Mouse (Mus musculus): ENCODE measurements around the gene Plekhg1. TPM values are rescaled to one million over a fixed set of nuclear protein-coding genes. Genes with fewer than 3 reads are reported as not detected.
A peak's percentile ranks its signal among the peaks of the same experiment; 100 is the strongest.

Plekhg1 gene
- polyA plus RNA-seq, 1 experiment from 2014 or later, result 9.1 TPM

DNA sequence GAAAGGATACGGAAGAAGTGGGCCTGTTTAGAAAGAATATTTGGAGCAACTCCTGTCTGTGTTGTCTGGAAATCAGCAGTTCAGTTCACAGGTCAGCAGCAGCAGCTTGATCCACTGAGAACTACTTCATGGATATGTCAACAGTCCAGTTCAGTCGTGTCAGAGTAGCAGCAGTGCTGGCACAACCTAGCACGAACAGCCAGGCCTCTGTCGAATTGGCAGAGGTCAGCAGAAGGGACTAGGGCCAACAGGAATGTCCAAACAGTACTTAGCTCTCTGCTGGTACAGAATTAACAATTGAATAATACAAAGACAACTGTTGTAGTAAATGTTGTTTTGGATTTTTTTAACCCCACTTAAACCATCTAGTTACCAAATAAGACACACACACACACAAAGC lies 33.9 kb upstream of the Plekhg1 start:
- Histone ChIP-seq H3K27me3 (ENCODE audit: control insufficient read depth, insufficient read depth, low read length) (no peaks in the 10 kb centered on the region), H3K27ac (no peak overlapping the region), H3K9me3 (ENCODE audit: control insufficient read depth, low read length) (no peaks in the 10 kb centered on the region), H3K9ac (no peak overlapping the region), H3K36me3 (replicated peaks; ENCODE audit: control insufficient read depth, insufficient read depth) (no peaks in the 10 kb centered on the region), H3K4me1 (replicated peaks; ENCODE audit: control insufficient read depth, insufficient read depth, low read length) (no peaks in the 10 kb centered on the region), H3K4me3 (replicated peaks; ENCODE audit: low read length) (no peak overlapping the region), H3K4me2 (replicated peaks) (no peak overlapping the region)
- ATAC-seq (ENCODE audit: low FRiP score) (no peak), DNase-seq (ENCODE audit: low spot score) (no peak)
- WGBS, result 76% methylated on average over 4 of the region's 4 CpGs

- ATAC-seq (ENCODE audit: low FRiP score), result no peak
- H3K36me3 ChIP-seq (replicated peaks; ENCODE audit: control insufficient read depth, insufficient read depth), result no peaks in the 10 kb centered on the region
- WGBS, result 85% methylated on average over 3 of the region's 3 CpGs
- no peak overlapping the region for H3K27ac ChIP-seq
- H3K4me3 ChIP-seq (replicated peaks; ENCODE audit: low read length), result no peak overlapping the region
- H3K9ac ChIP-seq, result no peak overlapping the region
- no peaks in the 10 kb centered on the region for H3K9me3 ChIP-seq (ENCODE audit: control insufficient read depth, low read length)
- no peaks in the 10 kb centered on the region for H3K4me1 ChIP-seq (replicated peaks; ENCODE audit: control insufficient read depth, insufficient read depth, low read length)
- no peak for DNase-seq (ENCODE audit: low spot score)
- H3K4me2 ChIP-seq (replicated peaks), result no peak overlapping the region
- no peaks in the 10 kb centered on the region for H3K27me3 ChIP-seq (ENCODE audit: control insufficient read depth, insufficient read depth, low read length)
Measured at GRCm38 (mm10) chr10:3710081-3710480, 30.1 kb upstream of the Plekhg1 start.

GRCm38 (mm10) chr10:3715302-3715943 lies 24.7 kb upstream of the Plekhg1 start:
- no peak for DNase-seq (ENCODE audit: low spot score)
- Histone ChIP-seq H3K9me3 (ENCODE audit: control insufficient read depth, low read length) (no peaks in the 10 kb centered on the region), H3K36me3 (replicated peaks; ENCODE audit: control insufficient read depth, insufficient read depth) (no peaks in the 10 kb centered on the region), H3K9ac (no peak overlapping the region), H3K4me2 (replicated peaks) (no peak overlapping the region), H3K27me3 (ENCODE audit: control insufficient read depth, insufficient read depth, low read length) (no peaks in the 10 kb centered on the region), H3K27ac (no peak overlapping the region), H3K4me1 (replicated peaks; ENCODE audit: control insufficient read depth, insufficient read depth, low read length) (no peaks in the 10 kb centered on the region), H3K4me3 (replicated peaks; ENCODE audit: low read length) (no peak overlapping the region)
- WGBS, result 76% methylated on average over 3 of the region's 3 CpGs
- no peak for ATAC-seq (ENCODE audit: low FRiP score)

DNA sequence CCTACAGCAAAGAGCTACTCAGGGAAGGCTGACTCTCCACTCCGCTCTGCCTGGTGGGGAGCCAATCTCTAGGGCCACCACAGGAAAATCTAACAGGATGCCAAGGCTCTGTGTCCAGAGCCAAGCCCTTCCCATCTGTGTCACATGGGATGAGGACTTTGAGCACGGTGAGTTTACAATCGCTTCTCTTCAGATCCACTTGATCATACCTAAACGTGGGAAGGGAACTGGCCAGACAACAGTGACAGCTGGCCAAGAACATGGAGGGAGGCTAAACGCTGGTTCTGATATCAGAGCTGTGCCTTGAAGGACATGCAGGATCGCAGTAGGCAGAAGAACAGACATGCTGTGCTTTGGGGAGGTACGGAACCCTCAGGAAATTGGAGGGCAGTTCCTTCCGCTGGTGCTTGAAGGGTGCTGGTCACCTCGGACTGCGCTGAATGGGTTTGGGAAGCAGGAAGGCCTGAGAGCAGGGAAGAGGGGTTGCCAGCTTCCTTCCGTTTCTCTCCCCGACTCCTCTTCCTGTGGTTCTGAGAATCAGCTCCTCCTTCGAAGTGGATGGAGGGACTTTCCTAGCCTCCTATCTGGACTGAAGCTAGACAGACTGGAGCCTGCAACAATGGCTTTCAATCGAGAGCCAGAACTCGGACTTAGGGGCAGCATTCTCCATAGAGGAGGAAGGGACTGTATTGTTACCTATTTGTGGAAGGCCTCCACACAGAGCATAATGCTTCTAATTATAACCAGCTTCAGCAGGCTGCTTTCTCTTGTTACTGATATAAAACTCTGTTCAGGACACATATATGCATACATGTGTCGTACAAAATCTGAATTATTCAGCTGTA lies 21.9 kb upstream of the Plekhg1 start:
- ATAC-seq (ENCODE audit: low FRiP score), result peak; percentile 53; the same call in 1 of the 2 replicates
- WGBS, result 77% methylated on average over 16 of the region's 16 CpGs
- no peaks in the 10 kb centered on the region for H3K4me1 ChIP-seq (replicated peaks; ENCODE audit: control insufficient read depth, insufficient read depth, low read length)
- H3K4me3 ChIP-seq (replicated peaks; ENCODE audit: low read length), result no peak overlapping the region
- H3K36me3 ChIP-seq (replicated peaks; ENCODE audit: control insufficient read depth, insufficient read depth), result no peaks in the 10 kb centered on the region
- H3K9me3 ChIP-seq (ENCODE audit: control insufficient read depth, low read length), result no peaks in the 10 kb centered on the region
- DNase-seq (ENCODE audit: low spot score), result no peak
- H3K4me2 ChIP-seq (replicated peaks), result no peak overlapping the region
- no peaks in the 10 kb centered on the region for H3K27me3 ChIP-seq (ENCODE audit: control insufficient read depth, insufficient read depth, low read length)
- H3K9ac ChIP-seq, result no peak overlapping the region
- no peak overlapping the region for H3K27ac ChIP-seq

- Histone ChIP-seq H3K4me3 (replicated peaks; ENCODE audit: low read length) (no peak overlapping the region), H3K27me3 (ENCODE audit: control insufficient read depth, insufficient read depth, low read length) (no peaks in the 10 kb centered on the region), H3K9me3 (ENCODE audit: control insufficient read depth, low read length) (no peaks in the 10 kb centered on the region), H3K9ac (no peak overlapping the region), H3K4me1 (replicated peaks; ENCODE audit: control insufficient read depth, insufficient read depth, low read length) (no peaks in the 10 kb centered on the region), H3K4me2 (replicated peaks) (no peak overlapping the region), H3K27ac (no peak overlapping the region), H3K36me3 (replicated peaks; ENCODE audit: control insufficient read depth, insufficient read depth) (no peaks in the 10 kb centered on the region)
- whole genome bisulfite sequencing, result 60% methylated on average over 2 of the region's 2 CpGs
- no peak for ATAC-seq (ENCODE audit: low FRiP score)
- no peak for DNase-seq (ENCODE audit: low spot score)
Measured at GRCm38 (mm10) chr10:3720296-3720695, 19.9 kb upstream of the Plekhg1 start.

DNA sequence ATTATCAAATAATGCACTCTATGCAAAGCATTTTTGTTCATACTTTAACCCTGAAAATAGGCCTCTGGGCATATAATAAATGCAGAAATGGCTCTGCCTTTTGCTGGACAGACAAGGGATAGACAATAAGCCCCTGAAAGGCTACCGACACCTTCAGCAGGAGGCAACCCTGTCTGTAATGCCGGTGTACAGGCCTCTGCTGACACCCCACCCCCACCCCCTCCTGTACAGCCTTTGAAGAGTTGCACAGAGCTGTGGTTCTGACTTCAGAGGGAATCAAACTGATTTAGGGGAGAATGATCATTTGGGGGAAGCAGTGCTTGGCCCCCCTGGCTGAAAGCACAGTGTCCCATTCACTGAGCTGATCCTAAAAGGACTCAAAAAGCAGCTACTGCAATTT lies 17.8 kb upstream of the Plekhg1 start:
- H3K4me1 ChIP-seq (replicated peaks; ENCODE audit: control insufficient read depth, insufficient read depth, low read length), result no peaks in the 10 kb centered on the region
- H3K4me2 ChIP-seq (replicated peaks), result no peak overlapping the region
- H3K4me3 ChIP-seq (replicated peaks; ENCODE audit: low read length), result no peak overlapping the region
- H3K27ac ChIP-seq, result no peak overlapping the region
- H3K36me3 ChIP-seq (replicated peaks; ENCODE audit: control insufficient read depth, insufficient read depth), result no peaks in the 10 kb centered on the region
- ATAC-seq (ENCODE audit: low FRiP score) (peak; percentile 14; the same call in 1 of the 2 replicates), DNase-seq (ENCODE audit: low spot score) (no peak)
- whole genome bisulfite sequencing, result 12% methylated on average over 2 of the region's 2 CpGs
- no peak overlapping the region for H3K9ac ChIP-seq
- H3K9me3 ChIP-seq (ENCODE audit: control insufficient read depth, low read length), result no peaks in the 10 kb centered on the region
- H3K27me3 ChIP-seq (ENCODE audit: control insufficient read depth, insufficient read depth, low read length), result no peaks in the 10 kb centered on the region

DNA sequence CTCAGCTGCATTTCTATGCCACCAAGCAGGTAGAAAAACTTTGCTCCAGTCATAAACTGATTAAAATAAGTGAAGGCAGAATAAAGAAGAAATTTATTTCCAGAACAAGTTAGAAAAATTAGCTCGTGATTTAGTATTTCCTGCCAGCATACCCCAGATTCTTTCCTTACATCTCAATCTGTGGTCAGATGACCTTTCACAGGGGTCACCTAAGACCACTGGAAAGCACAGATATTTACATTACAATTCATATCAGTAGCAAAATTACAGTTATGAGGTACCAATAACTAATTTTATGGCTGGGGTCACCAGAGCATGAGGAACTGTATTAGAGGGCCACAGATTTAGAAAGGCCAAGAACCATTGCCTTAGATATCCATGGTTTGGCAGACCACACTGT lies 15.5 kb upstream of the Plekhg1 start:
- H3K27ac ChIP-seq, result no peak overlapping the region
- no peaks in the 10 kb centered on the region for H3K4me1 ChIP-seq (replicated peaks; ENCODE audit: control insufficient read depth, insufficient read depth, low read length)
- H3K4me3 ChIP-seq (replicated peaks; ENCODE audit: low read length), result no peak overlapping the region
- no peak for ATAC-seq (ENCODE audit: low FRiP score)
- H3K36me3 ChIP-seq (replicated peaks; ENCODE audit: control insufficient read depth, insufficient read depth), result no peaks in the 10 kb centered on the region
- no peak overlapping the region for H3K9ac ChIP-seq
- 89% methylated on average over 1 of the region's 1 CpGs for WGBS
- DNase-seq (ENCODE audit: low spot score), result no peak
- H3K9me3 ChIP-seq (ENCODE audit: control insufficient read depth, low read length), result no peaks in the 10 kb centered on the region
- H3K4me2 ChIP-seq (replicated peaks), result no peak overlapping the region
- no peaks in the 10 kb centered on the region for H3K27me3 ChIP-seq (ENCODE audit: control insufficient read depth, insufficient read depth, low read length)

- DNase-seq (ENCODE audit: low spot score), result no peak
- H3K4me1 ChIP-seq (replicated peaks; ENCODE audit: control insufficient read depth, insufficient read depth, low read length), result no peaks in the 10 kb centered on the region
- no peaks in the 10 kb centered on the region for H3K27me3 ChIP-seq (ENCODE audit: control insufficient read depth, insufficient read depth, low read length)
- no peak overlapping the region for H3K4me3 ChIP-seq (replicated peaks; ENCODE audit: low read length)
- 63% methylated on average over 3 of the region's 3 CpGs for WGBS
- no peak for ATAC-seq (ENCODE audit: low FRiP score)
- no peaks in the 10 kb centered on the region for H3K36me3 ChIP-seq (replicated peaks; ENCODE audit: control insufficient read depth, insufficient read depth)
- H3K9me3 ChIP-seq (ENCODE audit: control insufficient read depth, low read length), result no peaks in the 10 kb centered on the region
- no peak overlapping the region for H3K27ac ChIP-seq
- H3K9ac ChIP-seq, result no peak overlapping the region
- H3K4me2 ChIP-seq (replicated peaks), result no peak overlapping the region
Measured at GRCm38 (mm10) chr10:3729666-3730065, 10.5 kb upstream of the Plekhg1 start.

GRCm38 (mm10) chr10:3730314-3730713 lies 9.8 kb upstream of the Plekhg1 start:
- Histone ChIP-seq H3K9ac (no peak overlapping the region), H3K27ac (no peak overlapping the region), H3K36me3 (replicated peaks; ENCODE audit: control insufficient read depth, insufficient read depth) (no peaks in the 10 kb centered on the region), H3K4me2 (replicated peaks) (no peak overlapping the region), H3K27me3 (ENCODE audit: control insufficient read depth, insufficient read depth, low read length) (no peaks in the 10 kb centered on the region), H3K9me3 (ENCODE audit: control insufficient read depth, low read length) (no peaks in the 10 kb centered on the region), H3K4me3 (replicated peaks; ENCODE audit: low read length) (no peak overlapping the region), H3K4me1 (replicated peaks; ENCODE audit: control insufficient read depth, insufficient read depth, low read length) (no peaks in the 10 kb centered on the region)
- 54% methylated on average over 4 of the region's 4 CpGs for WGBS
- ATAC-seq (ENCODE audit: low FRiP score) (no peak), DNase-seq (ENCODE audit: low spot score) (no peak)

All from hindbrain, embryonic 14.5 days (tissue).